Mouse (Mus musculus) cerebellum, adult 11-12 months (tissue): ENCODE measurements at regions not wholly inside any gene's neighbourhood (a gene's known extent, or its start where the extent isn't known, plus 50 kb on each side); places are given as distances from the start of the nearest gene placed in this dataset.

Experiments
- DNase-seq: peaks from one replicate; pipeline ENCODE4 v3.0.0; 2022

DNA sequence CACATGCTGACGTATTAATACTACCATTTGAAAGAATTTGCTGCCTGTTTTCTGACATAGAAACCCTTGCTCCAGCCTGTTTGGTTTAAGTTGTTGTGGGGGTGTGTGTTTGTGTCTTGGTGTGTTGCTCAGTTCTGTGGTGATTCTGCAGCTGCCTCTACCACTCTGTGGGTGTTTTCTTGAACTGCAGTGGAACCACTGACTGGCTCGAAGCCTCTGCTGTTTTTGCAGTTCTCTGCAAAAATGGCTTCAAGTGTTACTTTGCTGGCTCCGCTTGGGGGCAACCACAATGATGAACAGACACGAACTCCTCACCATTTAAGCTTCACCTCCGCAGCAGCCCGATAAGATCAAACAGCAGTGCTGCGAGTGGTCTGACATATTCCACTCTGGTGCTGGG, 274.6 kb downstream of the Ets1 start:
- DNase-seq, result no peak

GRCm38 (mm10) chr9:32915633-32916032, 279.6 kb downstream of the Ets1 start:
- DNase-seq, result no peak

DNA sequence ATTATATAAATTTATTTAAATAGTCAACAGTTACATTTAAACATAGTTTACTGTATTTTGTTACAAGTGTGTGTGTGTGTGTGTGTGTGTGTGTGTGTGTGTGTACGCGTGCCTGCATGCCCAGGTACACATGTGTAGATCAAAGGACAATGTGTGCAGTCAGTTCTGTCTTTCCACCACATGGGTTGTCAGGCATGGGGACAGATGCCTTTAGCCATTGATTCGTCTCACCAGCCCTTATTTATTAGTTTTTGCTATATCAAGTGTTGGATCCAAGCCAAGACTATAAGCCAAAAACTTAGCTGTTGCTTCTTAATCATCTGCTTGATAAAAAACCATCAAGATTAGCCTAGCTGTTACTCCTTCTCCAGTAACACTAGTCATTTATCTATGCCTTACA, 280.7 kb downstream of the Ets1 start:
- no peak for DNase-seq

DNA sequence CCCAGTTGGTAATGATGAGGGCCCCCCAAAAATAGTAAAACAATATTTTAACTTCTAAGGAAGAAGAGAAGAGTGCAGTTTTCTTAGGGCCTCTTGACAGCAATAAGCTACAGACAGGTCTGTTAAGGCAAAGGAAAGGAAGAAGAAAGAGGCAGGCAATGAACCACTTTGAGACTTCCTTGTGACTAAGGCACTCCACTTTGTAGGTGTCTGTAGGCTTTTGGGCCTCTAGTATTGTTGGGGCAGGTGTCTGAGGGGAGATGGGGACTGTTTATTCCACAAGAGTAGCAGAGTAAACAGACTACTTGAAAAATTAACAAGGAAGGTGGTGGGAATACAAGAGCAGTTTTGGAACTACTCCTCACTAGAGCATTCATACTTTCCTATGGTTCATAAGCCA, 287.9 kb downstream of the Ets1 start:
- DNase-seq, result no peak

DNA sequence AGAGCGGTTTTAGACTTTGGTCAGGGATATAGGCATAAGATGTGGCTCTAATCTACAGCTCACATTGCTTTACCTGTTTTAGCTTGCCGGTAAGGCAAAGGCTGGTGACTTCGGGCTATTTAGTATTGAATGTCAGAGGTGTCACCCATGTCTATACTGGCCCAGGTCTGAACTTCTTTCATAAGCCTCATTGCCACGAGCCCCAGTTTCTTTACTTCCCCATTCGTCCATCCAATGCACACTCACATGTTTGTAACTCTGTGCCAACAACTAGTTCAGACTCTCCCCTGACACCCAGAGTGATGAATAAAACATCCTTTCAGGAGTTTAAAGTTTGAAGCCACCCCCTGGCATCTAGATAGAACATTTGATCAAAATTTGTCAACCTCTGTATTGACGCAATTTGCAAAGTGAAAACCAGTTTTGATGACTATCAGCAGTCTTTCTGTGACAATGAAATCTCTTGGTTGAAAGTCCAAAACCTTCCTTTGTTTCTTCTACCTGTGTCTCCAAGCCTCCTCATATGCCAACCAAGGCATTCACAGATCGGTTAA, 288.4 kb downstream of the Ets1 start:
- no peak for DNase-seq

DNA sequence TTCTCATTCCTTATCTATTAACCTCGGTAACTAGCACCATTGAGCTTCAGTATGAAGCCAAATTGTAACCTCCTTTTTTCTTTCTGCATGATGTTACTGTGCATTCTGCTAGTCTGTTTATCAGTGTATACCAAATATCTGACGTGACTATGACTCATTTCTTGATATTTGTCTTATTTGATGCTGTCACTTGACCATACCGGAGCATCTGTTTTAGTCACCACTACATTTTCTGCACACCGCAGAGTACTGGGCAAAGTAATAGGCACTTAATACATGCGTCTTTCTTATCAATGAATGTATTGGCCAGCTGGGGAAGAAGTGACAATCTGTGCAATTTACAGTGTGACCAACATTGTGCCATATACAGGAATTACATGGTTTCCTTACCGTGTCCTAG, 289.0 kb downstream of the Ets1 start:
- no peak for DNase-seq

DNA sequence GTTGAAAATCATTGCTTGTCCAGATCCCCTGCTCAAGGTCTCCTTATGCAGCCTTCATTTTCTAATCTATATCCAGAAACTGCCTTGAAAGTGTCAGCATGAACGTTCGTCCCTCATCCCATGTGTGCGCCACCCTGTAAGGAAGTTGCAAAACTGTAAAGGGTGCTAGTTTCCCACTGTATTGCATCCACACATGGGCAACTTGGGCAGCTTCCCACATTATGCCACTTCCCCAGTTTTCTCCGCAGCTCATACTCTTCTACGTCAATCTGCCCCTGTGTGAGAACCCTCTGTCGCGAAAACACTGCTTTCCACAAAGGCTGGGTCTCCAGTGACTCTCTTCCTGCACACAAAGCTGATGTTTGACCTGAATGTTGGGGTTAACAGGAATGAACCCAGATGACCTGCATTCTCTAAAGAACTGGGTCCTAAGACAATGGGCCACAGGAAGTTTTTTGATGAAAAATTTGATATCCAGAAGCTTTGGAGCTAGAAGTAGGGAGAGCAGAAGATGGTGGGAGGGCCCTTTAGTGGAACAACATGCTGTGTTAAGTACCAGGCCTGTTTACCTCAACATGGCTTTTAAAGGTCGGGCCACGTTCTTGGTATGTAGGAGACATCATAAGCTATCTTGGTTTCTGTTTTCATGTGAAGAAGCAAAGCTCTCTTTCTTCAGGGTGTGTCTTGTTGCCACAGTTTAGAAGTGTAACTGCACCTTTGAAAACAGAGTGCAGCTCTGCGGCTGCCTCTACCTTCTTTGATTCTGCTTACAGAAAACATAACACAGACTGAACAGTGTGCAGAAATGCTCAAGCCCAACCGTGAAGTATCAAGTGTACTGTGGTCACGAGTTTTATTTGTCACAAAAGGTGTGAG, 289.9 kb downstream of the Ets1 start:
- DNase-seq, result no peak

- DNase-seq, result no peak
These were observed 291.6 kb downstream of the Ets1 start for GRCm38 (mm10) chr9:32927656-32928055.

DNA sequence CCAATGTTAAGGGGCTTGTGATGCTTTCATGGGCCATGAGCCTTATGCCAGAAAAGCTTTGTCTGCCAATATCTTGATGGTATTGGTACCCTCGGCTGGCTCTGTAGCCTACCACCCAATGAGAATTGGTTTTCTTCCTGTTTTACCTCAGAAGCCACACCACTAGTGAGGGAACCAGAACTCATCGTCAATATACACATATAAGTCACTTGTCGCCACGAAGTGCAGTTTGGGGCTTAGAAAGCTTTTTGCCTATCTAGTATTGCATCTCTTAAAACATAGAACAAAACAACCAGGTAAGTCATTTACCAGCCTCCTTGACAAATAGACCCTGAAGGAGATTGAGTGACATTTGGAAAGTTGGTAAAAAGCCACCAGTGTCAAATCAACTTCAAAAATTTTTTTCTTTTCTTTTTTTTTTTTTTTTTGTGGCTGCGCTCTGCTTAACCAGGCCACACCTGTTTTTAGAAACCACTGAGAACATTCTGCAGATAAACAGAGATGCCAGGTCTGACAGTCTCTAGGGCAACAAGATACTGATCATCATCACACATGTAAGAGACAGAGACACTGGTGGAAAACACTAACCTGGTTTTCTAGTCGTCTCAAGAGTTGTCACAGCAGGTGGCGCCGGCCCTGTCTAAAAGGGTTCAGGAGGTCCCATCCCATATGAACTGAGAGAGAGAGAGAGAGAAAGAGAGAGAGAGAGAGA, 292.4 kb downstream of the Ets1 start:
- no peak for DNase-seq

DNA sequence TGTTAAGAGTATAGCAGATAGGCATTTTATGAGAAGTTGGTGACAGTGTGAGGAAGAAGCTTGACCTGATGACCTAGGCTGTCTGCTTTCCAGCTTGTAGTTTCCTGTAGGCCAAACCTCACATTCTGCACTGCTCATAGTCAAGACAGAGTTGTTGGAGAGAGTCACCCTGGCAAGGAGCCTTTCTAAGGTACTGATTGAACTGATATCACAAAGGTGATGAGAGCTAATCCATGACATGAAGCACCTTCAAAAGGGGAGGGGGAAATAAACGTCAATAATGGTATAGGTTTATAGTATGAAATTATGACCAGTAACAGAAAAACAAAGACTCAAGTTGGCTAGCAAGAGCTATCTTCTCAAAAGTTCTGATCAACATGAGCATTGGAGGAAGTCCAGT, 293.3 kb downstream of the Ets1 start:
- no peak for DNase-seq

DNA sequence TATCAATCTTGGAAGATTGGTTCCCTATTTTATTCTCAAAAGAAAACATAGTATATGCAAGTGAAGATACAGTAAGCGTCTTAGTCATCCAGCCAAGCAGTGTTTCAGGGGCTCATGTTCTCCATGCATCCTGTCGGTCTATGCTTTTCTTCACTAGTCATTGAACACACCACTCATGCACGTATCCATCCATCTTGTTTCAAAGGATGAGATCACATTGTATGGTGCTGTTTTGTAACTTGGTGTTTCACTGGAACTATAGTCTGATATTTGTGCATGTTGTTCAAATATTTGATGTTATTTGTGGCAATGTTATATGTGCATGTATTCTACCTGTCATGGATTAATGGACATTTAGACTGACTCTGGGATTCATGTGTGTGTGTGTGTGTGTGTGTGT, 293.8 kb downstream of the Ets1 start:
- DNase-seq, result no peak

DNA sequence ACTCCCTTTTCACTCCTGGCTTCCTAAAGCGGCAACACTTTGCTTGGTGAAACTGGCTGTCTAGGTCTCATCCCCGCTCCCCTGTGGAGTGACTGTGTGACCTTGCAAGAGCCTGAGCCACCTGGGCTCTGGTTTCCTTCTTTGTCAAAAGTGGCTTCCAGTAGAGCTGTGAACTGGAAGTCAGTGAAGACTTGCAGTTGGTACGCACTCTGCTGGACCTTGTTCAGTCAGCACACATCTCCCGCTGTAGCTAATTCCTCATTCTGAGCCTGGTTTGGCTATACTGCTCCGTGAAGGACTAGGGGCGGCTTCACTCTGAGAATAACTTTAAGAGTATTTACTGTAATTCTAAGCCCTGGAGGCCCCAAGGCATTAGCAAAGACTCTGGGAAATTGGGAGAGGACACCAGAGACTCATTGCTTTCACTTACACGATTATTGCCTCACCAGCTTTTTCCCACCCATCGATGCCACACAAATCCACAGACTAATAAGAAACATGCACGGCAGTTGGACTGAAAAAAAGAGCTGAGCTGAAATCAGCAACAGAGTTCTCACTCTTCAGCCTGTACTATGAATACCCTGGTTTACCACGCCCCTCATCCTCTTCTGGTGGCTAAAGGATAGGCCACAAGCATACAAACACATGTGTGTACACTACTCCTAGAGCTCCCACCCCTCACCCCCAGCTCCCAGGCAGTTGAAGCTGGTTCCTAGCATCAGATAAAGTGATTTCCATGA, 295.4 kb downstream of the Ets1 start:
- no peak for DNase-seq

DNA sequence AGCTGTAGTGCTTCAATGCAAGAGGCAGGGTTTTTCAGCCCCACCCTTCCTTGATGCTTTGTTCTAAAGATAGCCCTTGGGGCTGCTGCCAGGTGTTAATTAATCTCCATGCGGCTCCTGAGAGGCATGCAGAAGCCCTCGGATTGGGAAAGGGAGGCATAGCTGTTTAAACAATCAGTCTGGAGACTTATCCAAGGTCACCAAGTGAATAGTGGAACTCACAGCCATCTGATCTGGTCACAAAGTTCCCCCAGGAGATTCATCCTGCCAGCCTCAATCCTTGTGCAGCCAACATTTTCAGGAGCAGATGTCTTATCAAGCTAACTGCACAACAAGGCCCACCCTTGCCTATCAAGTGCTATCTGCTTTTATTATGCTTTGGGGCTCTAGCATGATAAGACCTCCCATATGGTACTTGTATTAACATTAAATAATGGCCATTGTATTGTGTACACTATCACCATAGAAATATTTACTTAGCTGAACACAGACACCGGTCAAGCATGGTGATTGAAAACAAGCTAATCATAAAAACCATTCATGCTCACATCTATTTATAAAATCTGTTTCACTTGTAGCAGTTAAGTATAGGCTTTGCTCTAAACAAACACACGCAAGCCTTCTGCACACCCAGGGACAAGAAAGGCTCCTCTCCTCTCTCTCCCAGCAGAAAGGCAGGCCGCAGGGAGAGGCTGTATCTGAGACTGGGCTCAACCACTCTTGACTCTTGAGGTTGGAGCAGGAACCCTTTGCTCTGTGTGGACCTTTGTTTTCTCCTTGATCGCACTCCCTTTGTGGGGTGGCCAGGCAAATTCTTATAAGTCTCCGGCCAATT, 297.4 kb downstream of the Ets1 start:
- no peak for DNase-seq

DNA sequence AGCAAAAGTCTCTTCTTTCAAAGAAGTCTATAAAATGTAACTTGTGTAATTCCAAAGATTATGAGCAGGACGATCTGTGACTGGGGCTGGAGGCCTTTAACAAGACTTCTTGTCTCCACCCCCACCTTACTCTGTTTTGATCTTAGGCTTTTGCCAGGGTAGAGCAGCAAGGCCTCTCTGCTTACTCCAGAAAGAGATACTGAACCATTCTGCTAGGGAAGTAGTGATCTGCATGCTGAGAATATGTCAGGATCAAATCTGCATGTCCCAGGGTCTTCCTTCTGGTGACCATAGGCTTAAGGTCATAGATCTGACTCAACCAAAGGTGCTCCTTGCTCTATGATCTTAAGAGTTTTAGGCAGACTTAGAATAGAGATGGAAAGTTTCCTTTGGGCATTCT, 298.4 kb downstream of the Ets1 start:
- no peak for DNase-seq

GRCm38 (mm10) chr9:32936462-32936861, 300.4 kb downstream of the Ets1 start:
- DNase-seq, result no peak

DNA sequence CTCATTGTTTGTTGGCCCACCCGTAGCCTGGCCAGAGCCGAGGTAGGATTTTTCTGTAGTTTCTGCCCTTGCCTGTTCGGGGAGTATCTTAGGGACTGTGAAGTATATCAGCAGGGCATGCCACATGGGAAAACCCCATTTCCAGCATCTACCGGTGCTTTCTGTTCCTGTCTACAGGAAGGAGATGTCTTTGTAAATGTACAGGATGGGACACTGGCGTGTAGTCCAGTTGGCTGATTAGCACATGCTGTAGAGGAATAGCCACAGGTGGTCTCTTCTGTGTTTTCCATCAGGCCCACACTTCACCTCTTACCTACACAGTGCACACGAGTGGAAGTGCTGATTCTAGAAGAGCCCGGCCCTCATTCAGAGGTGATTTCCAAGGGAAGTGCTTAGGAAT, 301.4 kb downstream of the Ets1 start:
- DNase-seq, result no peak

DNA sequence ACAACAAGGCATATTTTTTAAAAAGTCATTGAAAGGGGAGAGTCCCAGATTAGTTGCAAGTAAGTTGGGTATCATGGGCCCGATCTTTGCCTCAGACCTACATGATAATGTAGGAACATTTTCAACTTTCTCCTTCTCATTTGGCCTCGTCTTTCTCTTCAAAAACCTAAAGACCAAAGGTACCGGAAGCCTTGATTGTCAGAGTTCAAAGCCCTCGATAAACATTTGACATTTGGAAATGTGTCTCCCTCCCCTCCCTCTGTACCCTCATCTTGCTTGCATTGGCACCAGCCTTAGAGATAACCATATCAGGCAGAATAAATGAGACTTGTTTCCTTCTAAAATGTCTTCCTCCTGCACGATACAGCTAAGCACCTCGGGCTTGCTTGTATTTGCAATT, 302.8 kb downstream of the Ets1 start:
- DNase-seq, result no peak

DNA sequence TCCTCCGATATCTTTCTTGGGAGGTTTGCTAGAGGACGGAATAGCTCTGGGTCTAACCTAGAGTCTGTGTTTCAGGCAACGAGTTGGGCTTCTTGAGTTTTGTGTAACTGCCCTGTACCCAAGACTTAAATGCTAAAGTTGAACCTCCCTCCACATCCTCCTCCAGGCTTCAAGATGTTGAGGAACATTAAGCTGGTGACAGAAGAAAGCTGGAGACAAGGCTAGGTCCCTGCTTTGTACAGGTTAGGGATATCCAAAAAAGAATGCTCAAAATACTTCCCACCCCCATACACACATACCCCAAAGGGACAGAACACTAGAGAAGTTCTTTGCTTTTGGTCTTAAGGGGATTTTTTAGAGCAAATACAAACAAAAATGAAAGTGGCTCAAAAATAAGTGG, 303.6 kb downstream of the Ets1 start:
- DNase-seq, result no peak

DNA sequence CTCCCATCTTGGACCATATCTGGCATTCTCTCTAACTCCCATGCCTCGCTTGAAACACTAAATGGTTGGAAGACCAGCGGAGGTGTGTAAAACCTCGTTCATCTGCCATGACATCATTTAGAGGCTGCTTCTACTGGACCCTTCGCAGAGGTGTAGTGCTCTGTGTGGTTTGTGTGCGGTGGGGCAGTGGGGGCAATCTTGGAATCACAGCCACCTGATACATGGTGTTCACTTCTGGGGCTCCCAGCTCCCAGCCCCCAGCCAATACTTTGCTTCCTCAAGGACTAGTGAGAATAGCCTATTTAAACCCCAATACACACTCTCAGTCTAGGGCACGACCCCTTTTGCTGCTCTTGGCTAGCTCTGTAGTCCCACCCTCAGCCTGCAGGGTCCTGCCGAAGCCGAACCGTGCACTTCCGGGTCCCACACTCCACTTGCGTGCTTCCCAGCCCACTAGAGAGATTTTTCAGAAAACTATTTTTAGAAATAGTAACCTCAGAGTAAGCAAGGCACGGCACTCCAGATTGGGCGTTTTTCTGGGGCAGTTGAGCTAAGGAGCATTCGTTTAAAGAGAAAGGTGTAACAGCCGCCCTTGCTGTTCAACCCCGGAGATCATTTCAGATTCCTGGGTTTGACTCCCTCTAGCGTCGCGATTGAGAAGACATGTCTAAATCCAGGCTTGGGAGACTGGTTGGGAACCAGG, 304.2 kb downstream of the Ets1 start:
- peak; percentile 9 for DNase-seq

DNA sequence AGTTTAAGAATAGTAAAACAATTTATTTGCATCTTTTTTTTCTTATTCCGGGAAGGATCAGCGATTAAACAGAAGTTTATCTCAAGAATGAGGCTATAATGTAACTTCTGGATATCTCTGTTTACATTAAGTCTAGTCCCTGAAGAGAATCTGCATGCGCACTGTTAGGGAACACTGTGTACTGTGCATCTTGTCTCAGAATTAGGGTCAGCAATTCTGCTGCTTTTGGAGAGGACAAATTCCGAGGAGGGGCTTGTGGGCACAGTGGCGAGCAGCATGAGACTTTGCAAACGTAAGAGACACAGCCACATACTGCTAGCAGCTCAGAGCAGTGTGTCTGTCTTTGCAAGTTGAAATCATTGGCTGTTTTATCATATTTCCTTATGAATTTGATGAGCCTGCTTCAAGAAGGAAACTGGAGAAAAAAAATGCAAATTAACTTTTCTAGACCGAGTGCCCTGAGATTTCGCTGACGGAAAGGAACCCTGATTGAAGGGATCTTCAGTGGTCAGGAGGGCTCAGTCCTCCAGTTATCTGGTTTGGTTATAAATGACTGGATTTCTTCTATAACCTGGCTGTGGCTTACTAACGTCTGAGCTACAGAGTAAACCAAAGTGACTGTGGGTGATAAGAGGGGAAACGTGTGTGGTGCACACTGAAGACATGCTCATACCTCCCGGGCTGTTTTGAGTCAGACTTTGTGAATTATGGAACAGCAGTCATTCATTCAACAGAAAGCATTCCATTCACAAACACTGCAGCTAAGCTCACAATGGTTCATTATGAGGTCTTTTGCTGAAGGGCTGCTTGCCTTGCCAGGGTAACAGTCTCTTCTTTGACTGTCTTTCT, 305.1 kb downstream of the Ets1 start:
- no peak for DNase-seq

DNA sequence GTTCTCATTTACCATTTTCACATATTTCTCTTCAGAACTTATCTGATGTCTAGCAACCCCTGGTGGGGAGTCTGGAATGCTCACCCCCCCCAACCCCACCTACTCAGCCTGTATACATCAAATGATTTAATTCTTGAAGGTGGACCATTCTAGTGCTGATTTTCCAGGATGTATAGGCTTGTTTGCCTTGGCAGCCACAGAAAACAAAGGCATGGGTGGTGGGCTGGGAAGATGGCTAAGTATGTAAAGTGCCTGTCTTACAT, 305.7 kb downstream of the Ets1 start:
- DNase-seq, result no peak
